ENCODE assay signal across 10 mouse cellular contexts in genomic region chr7:115750275-115750825, GRCm38 (mm10).
DNase-seq lines count a peak whose midpoint lies in the region; ATAC-seq and TF ChIP-seq lines count a peak whose summit lies in the region.
"Had no signal": no experiment of that assay in that cellular context is flagged by ENCODE, and none has a peak within 500 bp of the region (broad histone marks: within the 10 kb centered on the region; RNA-seq: fewer than 3 reads in every experiment).

No protein-coding gene starts in this region.

- H3K4me3 ChIP-seq in kidney, embryonic 14.5 days (ENCODE audit: low read length) = no peak overlapping the region
- H3K4me3 ChIP-seq in limb, embryonic 15.5 days = no peak overlapping the region
- H3K4me3 ChIP-seq in intestine, embryonic 15.5 days (replicated peaks) = no peak overlapping the region
- H3K4me3 ChIP-seq: lung, embryonic 15.5 days had no signal

- no peaks in the 10 kb centered on the region for H3K9me3 ChIP-seq in kidney, embryonic 14.5 days (ENCODE audit: control insufficient read depth, low read length)
- H3K9me3 ChIP-seq in limb, embryonic 15.5 days = no peaks in the 10 kb centered on the region
- no peaks in the 10 kb centered on the region for H3K9me3 ChIP-seq in intestine, embryonic 15.5 days
- H3K9me3 ChIP-seq: lung, embryonic 15.5 days had no signal

- WGBS in kidney, embryonic 14.5 days = 29% methylated on average over 8 of the region's 8 CpGs
- 22% methylated on average over 8 of the region's 8 CpGs for WGBS in limb, embryonic 15.5 days
- 40% methylated on average over 8 of the region's 8 CpGs for WGBS in intestine, embryonic 15.5 days

- no peak for TF ChIP-seq POLR2A in brain, embryonic 14.5 days (IDR thresholded peaks at IDR 0.05; ENCODE audit: borderline replicate concordance, extremely low read depth, insufficient read depth, insufficient read length, poor library complexity, severe bottlenecking)

- H3K9ac ChIP-seq in kidney, embryonic 14.5 days (ENCODE audit: low read depth, low read length) = no peak overlapping the region
- no peak overlapping the region for H3K9ac ChIP-seq in limb, embryonic 15.5 days
- no peak overlapping the region for H3K9ac ChIP-seq in intestine, embryonic 15.5 days
- H3K9ac ChIP-seq: lung, embryonic 15.5 days had no signal

- H3K27ac ChIP-seq in kidney, embryonic 14.5 days (ENCODE audit: low read depth, low read length) = peak overlapping the region; percentile 37
- 0 out of 2 replicates have a peak overlapping the region, but pooled peaks have one; percentile 24 for H3K27ac ChIP-seq in limb, embryonic 15.5 days
- H3K27ac ChIP-seq in intestine, embryonic 15.5 days = no peak overlapping the region
- H3K27ac ChIP-seq: hindbrain, postnatal 0 days; lung, embryonic 15.5 days had no signal

- H3K36me3 ChIP-seq in kidney, embryonic 14.5 days (ENCODE audit: control insufficient read depth, insufficient read depth, low read length) = no peaks in the 10 kb centered on the region
- H3K36me3 ChIP-seq in limb, embryonic 15.5 days = no peaks in the 10 kb centered on the region
- H3K36me3 ChIP-seq in intestine, embryonic 15.5 days = no peaks in the 10 kb centered on the region
- H3K36me3 ChIP-seq: lung, embryonic 15.5 days had no signal

- no peak for TF ChIP-seq CTCF in brain, embryonic 14.5 days (IDR thresholded peaks at IDR 0.05; ENCODE audit: borderline replicate concordance, extremely low read depth, insufficient read depth, insufficient read length)

- H3K27me3 ChIP-seq in kidney, embryonic 14.5 days (ENCODE audit: control insufficient read depth, insufficient read depth, low read length) = no peaks in the 10 kb centered on the region
- no peaks in the 10 kb centered on the region for H3K27me3 ChIP-seq in limb, embryonic 15.5 days
- no peaks in the 10 kb centered on the region for H3K27me3 ChIP-seq in intestine, embryonic 15.5 days (replicated peaks)
- H3K27me3 ChIP-seq: lung, embryonic 15.5 days had no signal

- no peak overlapping the region for H3K4me2 ChIP-seq in kidney, embryonic 14.5 days (replicated peaks; ENCODE audit: low read depth, low read length)
- H3K4me2 ChIP-seq in limb, embryonic 15.5 days = no peak overlapping the region
- no peak overlapping the region for H3K4me2 ChIP-seq in intestine, embryonic 15.5 days (replicated peaks)
- H3K4me2 ChIP-seq: lung, embryonic 15.5 days had no signal

- H3K4me1 ChIP-seq in kidney, embryonic 14.5 days (ENCODE audit: control insufficient read depth, insufficient read depth, low read length) = peaks cover 8% of the 10 kb centered on the region
- H3K4me1 ChIP-seq in limb, embryonic 15.5 days = peaks cover 21% of the 10 kb centered on the region
- peaks cover 9% of the 10 kb centered on the region; the same call in 1 of the 2 replicates for H3K4me1 ChIP-seq in intestine, embryonic 15.5 days (replicated peaks)

- no peak for DNase-seq in kidney, adult 8-10 months
- DNase-seq in brain, embryonic 14.5 days (ENCODE audit: low read depth) = peak; percentile 53
- peak; percentile 51 for DNase-seq in embryo, embryonic 10 days (ENCODE audit: low spot score)
- no peak for DNase-seq in testis, postnatal 14 days (ENCODE audit: low spot score)
- DNase-seq: thymus, postnatal 4 days had no signal

- ATAC-seq in kidney, embryonic 14.5 days (ENCODE audit: low FRiP score, low TSS enrichment) = peak; percentile 71
- ATAC-seq in limb, embryonic 15.5 days (ENCODE audit: insufficient number of reproducible peaks, low FRiP score, low TSS enrichment, low read depth) = no peak
- ATAC-seq in intestine, embryonic 15.5 days = no peak
- ATAC-seq: hindbrain, postnatal 0 days had no signal

Comparison
In these comparisons a context has a peak if more than half of its experiments do, and no peak if none do; other contexts are left out.
1. DNase-seq: peak in brain, embryonic 14.5 days (single experiment) and embryo, embryonic 10 days (single experiment); none in kidney, adult 8-10 months (0 of 2) and testis, postnatal 14 days (single experiment).